Mouse (Mus musculus): Measurements from ENCODE around the gene Tfeb. TPM values are rescaled to one million over a fixed set of nuclear protein-coding genes. Genes with fewer than 3 reads are reported as not detected.

Tfeb gene
- polyA plus RNA-seq, 1 experiment from 2014 or later, result 13.6 TPM

DNA sequence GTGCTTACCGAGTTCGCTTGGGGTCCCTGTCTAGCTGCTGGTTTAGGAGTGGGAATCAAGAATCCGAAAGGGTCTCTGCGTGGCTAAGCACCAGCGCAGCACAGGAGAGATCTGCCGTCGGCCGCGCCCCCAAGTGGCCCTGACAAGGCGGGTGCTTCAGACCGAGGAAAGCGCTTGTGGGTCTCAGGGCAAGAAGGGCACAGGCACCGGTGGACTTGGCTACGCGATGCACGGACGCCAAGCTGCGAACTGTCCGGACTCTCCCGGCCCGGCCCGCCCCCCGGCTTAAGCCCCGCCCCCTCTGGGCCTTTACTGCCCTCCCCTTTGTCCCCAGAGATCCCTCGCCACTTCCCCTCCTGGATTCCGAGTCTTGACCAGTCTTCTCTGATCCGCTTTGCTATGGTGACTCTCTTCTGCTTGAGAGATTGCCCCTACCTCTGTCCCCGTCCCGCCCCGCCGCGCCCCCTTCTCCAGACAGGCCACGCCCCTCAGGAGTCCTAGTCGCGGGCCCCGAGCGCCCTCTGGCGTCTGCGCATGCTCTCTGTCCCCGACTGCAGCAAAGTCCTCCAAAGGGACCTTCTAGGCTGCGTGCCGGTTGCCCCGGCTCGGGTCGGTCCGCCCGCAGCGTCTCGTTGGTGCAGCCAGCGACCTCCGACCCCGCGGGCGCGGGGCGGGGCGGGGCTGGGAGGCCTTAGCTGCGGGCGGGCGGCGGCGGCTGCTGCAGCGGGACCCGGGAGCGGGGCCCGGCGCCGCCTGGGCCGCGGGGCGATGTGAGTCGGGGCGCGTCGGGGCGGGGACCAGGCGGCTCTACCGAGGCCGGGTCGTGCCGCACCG, 42.1 kb upstream of the Tfeb start, which contains the start of gene Prickle4:
Gene Prickle4 (minus strand): TSS at position 234 of the 834 bp plus-strand sequence.
- Histone ChIP-seq H3K4me2 (ENCODE audit: low read length) (peak within 1 kb of the TSS; percentile 56), H3K9ac (ENCODE audit: low read length) (peak within 1 kb of the TSS; percentile 75), H3K36me3 (ENCODE audit: control insufficient read depth, insufficient read depth, low read length) (peaks cover 11% of the 10 kb centered on the region; the same call in 1 of the 2 replicates), H3K27ac (ENCODE audit: low read depth) (peak within 1 kb of the TSS; percentile 3; the same call in 1 of the 2 replicates), H3K27me3 (replicated peaks; ENCODE audit: control insufficient read depth, insufficient read depth, low read length) (no peaks in the 10 kb centered on the region), H3K4me1 (replicated peaks; ENCODE audit: control insufficient read depth, insufficient read depth, low read length) (peaks cover 7% of the 10 kb centered on the region; the same call in 1 of the 2 replicates), H3K9me3 (ENCODE audit: control insufficient read depth, low read length) (no peaks in the 10 kb centered on the region), H3K4me3 (ENCODE audit: low read depth, low read length) (peak within 1 kb of the TSS; percentile 69)
- WGBS, result under 1% methylated on average over 69 of the region's 82 CpGs
- DNase-seq (ENCODE audit: low spot score), result peak; percentile 99
- ATAC-seq (replicated peaks; ENCODE audit: low FRiP score, low TSS enrichment, low read depth), result peak; percentile 94

GRCm38 (mm10) chr17:47695337-47695710, 41.5 kb upstream of the Tfeb start:
- Histone ChIP-seq H3K27me3 (replicated peaks; ENCODE audit: control insufficient read depth, insufficient read depth, low read length) (no peaks in the 10 kb centered on the region), H3K36me3 (ENCODE audit: control insufficient read depth, insufficient read depth, low read length) (peaks cover 17% of the 10 kb centered on the region; the same call in 1 of the 2 replicates), H3K4me1 (replicated peaks; ENCODE audit: control insufficient read depth, insufficient read depth, low read length) (peaks cover 7% of the 10 kb centered on the region; the same call in 1 of the 2 replicates), H3K9me3 (ENCODE audit: control insufficient read depth, low read length) (no peaks in the 10 kb centered on the region), H3K27ac (ENCODE audit: low read depth) (peak overlapping the region; percentile 3; the same call in 1 of the 2 replicates), H3K9ac (ENCODE audit: low read length) (peak overlapping the region; percentile 75), H3K4me3 (ENCODE audit: low read depth, low read length) (peak overlapping the region; percentile 69), H3K4me2 (ENCODE audit: low read length) (peak overlapping the region; percentile 56)
- ATAC-seq (replicated peaks; ENCODE audit: low FRiP score, low TSS enrichment, low read depth), result no peak
- peak; percentile 69 for DNase-seq (ENCODE audit: low spot score)
- WGBS, result under 1% methylated on average over 23 of the region's 23 CpGs

DNA sequence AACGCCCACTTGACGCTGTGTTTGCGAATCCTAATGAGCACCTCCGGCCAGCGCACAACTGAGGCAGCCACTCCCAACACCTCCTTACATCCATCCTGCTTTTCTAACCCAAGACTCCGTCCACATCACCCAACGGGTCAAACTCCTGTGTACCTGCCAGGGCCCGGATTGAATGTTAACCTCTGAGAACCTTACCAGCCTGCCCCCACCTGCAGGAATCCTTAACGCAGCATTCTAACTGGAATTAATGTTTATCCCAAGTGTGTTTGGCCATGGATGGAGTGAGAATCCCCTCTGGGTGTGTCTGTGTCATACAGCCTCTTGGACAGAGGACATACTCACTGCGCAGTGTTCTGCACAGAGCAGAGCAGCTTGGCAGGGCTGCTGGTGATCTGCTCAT, 38.7 kb upstream of the Tfeb start:
- H3K36me3 ChIP-seq (ENCODE audit: control insufficient read depth, insufficient read depth, low read length), result peaks cover 37% of the 10 kb centered on the region
- no peaks in the 10 kb centered on the region for H3K27me3 ChIP-seq (replicated peaks; ENCODE audit: control insufficient read depth, insufficient read depth, low read length)
- WGBS, result 92% methylated on average over 10 of the region's 10 CpGs
- no peak overlapping the region for H3K9ac ChIP-seq (ENCODE audit: low read length)
- H3K4me3 ChIP-seq (ENCODE audit: low read depth, low read length), result no peak overlapping the region
- no peak for DNase-seq (ENCODE audit: low spot score)
- no peak for ATAC-seq (replicated peaks; ENCODE audit: low FRiP score, low TSS enrichment, low read depth)
- no peak overlapping the region for H3K4me2 ChIP-seq (ENCODE audit: low read length)
- no peak overlapping the region for H3K27ac ChIP-seq (ENCODE audit: low read depth)
- H3K4me1 ChIP-seq (replicated peaks; ENCODE audit: control insufficient read depth, insufficient read depth, low read length), result peaks cover 10% of the 10 kb centered on the region; the same call in 1 of the 2 replicates
- H3K9me3 ChIP-seq (ENCODE audit: control insufficient read depth, low read length), result no peaks in the 10 kb centered on the region

DNA sequence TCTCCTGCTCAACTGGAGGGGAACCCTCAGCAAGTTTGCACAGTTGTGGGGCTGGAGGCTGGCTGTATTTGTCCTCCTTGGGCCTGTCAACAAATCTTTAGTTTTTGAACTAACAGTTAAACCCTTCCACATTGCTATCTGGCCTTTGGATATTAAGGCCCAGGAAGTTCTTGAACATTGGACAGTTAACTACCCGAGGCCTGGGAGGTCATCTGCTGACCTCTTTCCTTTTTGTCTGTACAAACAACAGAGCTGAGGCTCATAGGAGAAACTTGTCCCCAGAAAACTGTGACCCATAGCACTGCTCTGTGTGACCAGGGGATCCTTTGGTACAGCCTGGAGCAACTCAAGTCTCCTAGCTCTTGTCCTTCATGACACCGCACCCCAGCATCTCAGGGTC, 37.8 kb upstream of the Tfeb start:
- ATAC-seq (replicated peaks; ENCODE audit: low FRiP score, low TSS enrichment, low read depth) (no peak), DNase-seq (ENCODE audit: low spot score) (no peak)
- Histone ChIP-seq H3K27ac (ENCODE audit: low read depth) (no peak overlapping the region), H3K4me1 (replicated peaks; ENCODE audit: control insufficient read depth, insufficient read depth, low read length) (peaks cover 11% of the 10 kb centered on the region; the same call in 1 of the 2 replicates), H3K36me3 (ENCODE audit: control insufficient read depth, insufficient read depth, low read length) (peaks cover 41% of the 10 kb centered on the region), H3K27me3 (replicated peaks; ENCODE audit: control insufficient read depth, insufficient read depth, low read length) (no peaks in the 10 kb centered on the region), H3K4me2 (ENCODE audit: low read length) (no peak overlapping the region), H3K9ac (ENCODE audit: low read length) (no peak overlapping the region), H3K4me3 (ENCODE audit: low read depth, low read length) (no peak overlapping the region), H3K9me3 (ENCODE audit: control insufficient read depth, low read length) (no peaks in the 10 kb centered on the region)
- WGBS, result 79% methylated on average over 2 of the region's 2 CpGs

GRCm38 (mm10) chr17:47701793-47702192, 35.0 kb upstream of the Tfeb start:
- peaks cover 41% of the 10 kb centered on the region for H3K36me3 ChIP-seq (ENCODE audit: control insufficient read depth, insufficient read depth, low read length)
- no peak for ATAC-seq (replicated peaks; ENCODE audit: low FRiP score, low TSS enrichment, low read depth)
- no peak overlapping the region for H3K4me3 ChIP-seq (ENCODE audit: low read depth, low read length)
- no peaks in the 10 kb centered on the region for H3K9me3 ChIP-seq (ENCODE audit: control insufficient read depth, low read length)
- peaks cover 4% of the 10 kb centered on the region; the same call in 1 of the 2 replicates for H3K4me1 ChIP-seq (replicated peaks; ENCODE audit: control insufficient read depth, insufficient read depth, low read length)
- WGBS, result 76% methylated on average over 9 of the region's 9 CpGs
- no peak overlapping the region for H3K9ac ChIP-seq (ENCODE audit: low read length)
- no peaks in the 10 kb centered on the region for H3K27me3 ChIP-seq (replicated peaks; ENCODE audit: control insufficient read depth, insufficient read depth, low read length)
- H3K27ac ChIP-seq (ENCODE audit: low read depth), result no peak overlapping the region
- no peak for DNase-seq (ENCODE audit: low spot score)
- H3K4me2 ChIP-seq (ENCODE audit: low read length), result no peak overlapping the region

DNA sequence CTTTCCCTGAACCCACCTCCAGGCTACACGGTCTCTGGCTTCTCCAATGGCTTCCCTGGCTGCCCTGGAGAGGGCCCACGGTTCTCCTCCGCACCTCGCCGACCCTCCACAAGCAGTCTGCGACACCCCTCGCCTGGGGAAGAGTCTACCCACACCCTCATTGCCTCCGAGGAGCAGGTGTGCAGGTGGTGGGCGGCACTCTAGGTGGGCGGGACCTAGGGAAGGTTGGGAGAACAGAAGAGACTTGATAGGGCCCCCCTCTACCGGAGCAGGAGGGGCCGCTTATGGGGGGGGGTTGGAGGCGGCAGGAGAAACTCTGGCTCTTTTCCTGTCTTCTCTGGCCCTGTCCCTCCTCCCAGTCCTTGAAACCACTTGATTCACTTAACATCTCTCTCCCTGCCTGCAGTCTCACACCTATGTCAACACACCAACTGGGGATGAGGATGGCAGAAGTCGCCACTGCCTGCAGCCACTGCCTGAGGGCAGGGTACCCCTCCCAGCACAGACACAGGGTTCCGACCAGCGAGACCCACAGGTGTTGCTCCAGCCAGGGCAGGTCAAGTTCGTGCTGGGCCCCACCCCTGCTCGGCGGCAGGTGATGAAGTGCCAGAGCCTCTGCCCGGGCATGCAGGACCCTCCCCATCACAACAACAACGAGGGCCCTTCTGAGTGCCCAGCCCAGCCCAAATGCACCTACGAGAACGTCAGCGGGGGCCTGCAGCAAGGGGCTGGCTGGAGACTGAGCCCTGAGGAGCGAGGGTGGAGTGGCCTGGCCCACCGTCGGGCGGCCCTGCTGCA, 34.1 kb upstream of the Tfeb start:
- ATAC-seq (replicated peaks; ENCODE audit: low FRiP score, low TSS enrichment, low read depth), result no peak

DNA sequence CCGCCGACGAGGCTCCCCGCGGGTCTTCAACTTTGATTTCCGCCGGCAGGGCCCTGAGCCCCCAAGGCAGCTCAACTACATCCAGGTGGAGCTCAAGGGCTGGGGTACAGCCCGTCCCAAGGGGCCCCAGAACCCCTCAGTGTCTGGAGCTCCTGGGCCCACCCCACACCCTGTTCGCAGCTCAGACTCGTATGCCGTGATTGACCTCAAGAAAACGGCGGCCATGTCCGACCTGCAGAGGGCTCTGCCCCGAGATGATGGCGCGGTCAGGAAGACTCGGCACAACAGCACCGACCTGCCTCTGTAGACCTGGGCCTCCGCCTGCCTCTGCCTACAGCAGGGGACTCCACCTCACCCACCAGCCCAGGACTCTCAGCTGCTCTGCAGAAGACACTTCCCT, 33.3 kb upstream of the Tfeb start:
- Histone ChIP-seq H3K9me3 (ENCODE audit: control insufficient read depth, low read length) (no peaks in the 10 kb centered on the region), H3K4me2 (ENCODE audit: low read length) (no peak overlapping the region), H3K4me1 (replicated peaks; ENCODE audit: control insufficient read depth, insufficient read depth, low read length) (peaks cover 4% of the 10 kb centered on the region; the same call in 1 of the 2 replicates), H3K4me3 (ENCODE audit: low read depth, low read length) (no peak overlapping the region), H3K9ac (ENCODE audit: low read length) (no peak overlapping the region), H3K36me3 (ENCODE audit: control insufficient read depth, insufficient read depth, low read length) (peaks cover 34% of the 10 kb centered on the region), H3K27me3 (replicated peaks; ENCODE audit: control insufficient read depth, insufficient read depth, low read length) (no peaks in the 10 kb centered on the region), H3K27ac (ENCODE audit: low read depth) (no peak overlapping the region)
- no peak for DNase-seq (ENCODE audit: low spot score)
- WGBS, result 46% methylated on average over 20 of the region's 20 CpGs
- no peak for ATAC-seq (replicated peaks; ENCODE audit: low FRiP score, low TSS enrichment, low read depth)

More for the DNA sequence above, 34.1 kb upstream of the Tfeb start:
- Histone ChIP-seq H3K27ac (ENCODE audit: low read depth) (no peak overlapping the region), H3K4me1 (replicated peaks; ENCODE audit: control insufficient read depth, insufficient read depth, low read length) (peaks cover 4% of the 10 kb centered on the region; the same call in 1 of the 2 replicates), H3K27me3 (replicated peaks; ENCODE audit: control insufficient read depth, insufficient read depth, low read length) (no peaks in the 10 kb centered on the region), H3K4me3 (ENCODE audit: low read depth, low read length) (no peak overlapping the region), H3K9ac (ENCODE audit: low read length) (no peak overlapping the region), H3K36me3 (ENCODE audit: control insufficient read depth, insufficient read depth, low read length) (peaks cover 37% of the 10 kb centered on the region), H3K4me2 (ENCODE audit: low read length) (no peak overlapping the region), H3K9me3 (ENCODE audit: control insufficient read depth, low read length) (no peaks in the 10 kb centered on the region)
- 40% methylated on average over 28 of the region's 28 CpGs for WGBS
- no peak for DNase-seq (ENCODE audit: low spot score)

GRCm38 (mm10) chr17:47704692-47705091, 32.1 kb upstream of the Tfeb start:
- WGBS, result 87% methylated on average over 4 of the region's 4 CpGs
- no peaks in the 10 kb centered on the region for H3K9me3 ChIP-seq (ENCODE audit: control insufficient read depth, low read length)
- no peak overlapping the region for H3K9ac ChIP-seq (ENCODE audit: low read length)
- no peaks in the 10 kb centered on the region for H3K27me3 ChIP-seq (replicated peaks; ENCODE audit: control insufficient read depth, insufficient read depth, low read length)
- H3K36me3 ChIP-seq (ENCODE audit: control insufficient read depth, insufficient read depth, low read length), result peaks cover 30% of the 10 kb centered on the region
- ATAC-seq (replicated peaks; ENCODE audit: low FRiP score, low TSS enrichment, low read depth), result no peak
- H3K4me3 ChIP-seq (ENCODE audit: low read depth, low read length), result no peak overlapping the region
- peaks cover 4% of the 10 kb centered on the region; the same call in 1 of the 2 replicates for H3K4me1 ChIP-seq (replicated peaks; ENCODE audit: control insufficient read depth, insufficient read depth, low read length)
- DNase-seq (ENCODE audit: low spot score), result no peak
- no peak overlapping the region for H3K27ac ChIP-seq (ENCODE audit: low read depth)
- no peak overlapping the region for H3K4me2 ChIP-seq (ENCODE audit: low read length)

Measured in intestine, embryonic 14.5 days (tissue).